Mouse (Mus musculus): ENCODE measurements around the gene Gm11938.

The Gm11938 gene

GRCm38 (mm10) chr11:99566530-99566929 lies 36.6 kb downstream of the Gm11938 start, which contains the start of gene Krtap3-1:
Gene Krtap3-1 (minus strand): TSS chr11:99566630.
- DNase-seq = no peak

- no peak for DNase-seq
Measured at GRCm38 (mm10) chr11:99562580-99562979, 40.5 kb downstream of the Gm11938 start.

- no peak for DNase-seq
Measured at GRCm38 (mm10) chr11:99559366-99559765, 43.7 kb downstream of the Gm11938 start, which contains the start of gene Gm11939. Gene Gm11939 (minus strand): TSS chr11:99559466.

GRCm38 (mm10) chr11:99557976-99558745 lies 44.9 kb downstream of the Gm11938 start:
- no peak for DNase-seq

GRCm38 (mm10) chr11:99556753-99557152 lies 46.4 kb downstream of the Gm11938 start, which contains the start of gene Krtap3-2:
Gene Krtap3-2 (minus strand): TSS chr11:99556853.
- DNase-seq = no peak

- DNase-seq = no peak
Measured at GRCm38 (mm10) chr11:99556195-99556594, 46.9 kb downstream of the Gm11938 start.

Data from thymus, adult 18-20 months (tissue).